Mouse (Mus musculus): ENCODE measurements around the gene Pclo.

DNA sequence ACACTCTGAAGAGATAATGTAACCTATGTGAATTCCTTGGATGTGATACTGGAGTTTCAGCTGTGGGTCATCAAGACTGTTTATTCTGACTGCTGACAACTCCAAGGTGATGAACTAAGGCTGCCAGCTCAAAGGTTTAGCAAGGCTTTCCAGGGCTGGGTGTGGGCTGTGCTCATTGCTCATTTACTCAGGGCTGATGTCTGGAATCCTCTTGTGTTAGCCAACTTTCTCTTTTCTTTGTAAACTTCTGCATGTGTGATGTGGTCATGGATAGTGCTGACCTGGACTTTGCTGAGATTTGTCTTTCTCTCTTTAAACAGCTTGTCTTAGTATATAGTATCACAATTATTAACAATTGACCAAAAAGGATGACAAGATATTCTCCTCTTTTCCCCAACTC is 338.9 kb downstream of the Pclo start:
- TF ChIP-seq CTCF (IDR thresholded peaks at IDR 0.05; ENCODE audit: low read depth) (no peak), EP300 (IDR thresholded peaks at IDR 0.05; ENCODE audit: low read depth) (no peak)

Measured in liver, embryonic 14.5 days (tissue).